Mouse (Mus musculus) cerebral cortex, adult 2 months (tissue): ENCODE data around the gene Bex1.

ENCODE experiments used
- WGBS: fragments of 180-500 bp; shearing (Covaris S2); methylation state at CpG from one replicate; pipeline ENCODE4 v1.1.7; 2018; 5-methylcytosine and 5-hydroxymethylcytosine counted together

Bex1 gene

DNA sequence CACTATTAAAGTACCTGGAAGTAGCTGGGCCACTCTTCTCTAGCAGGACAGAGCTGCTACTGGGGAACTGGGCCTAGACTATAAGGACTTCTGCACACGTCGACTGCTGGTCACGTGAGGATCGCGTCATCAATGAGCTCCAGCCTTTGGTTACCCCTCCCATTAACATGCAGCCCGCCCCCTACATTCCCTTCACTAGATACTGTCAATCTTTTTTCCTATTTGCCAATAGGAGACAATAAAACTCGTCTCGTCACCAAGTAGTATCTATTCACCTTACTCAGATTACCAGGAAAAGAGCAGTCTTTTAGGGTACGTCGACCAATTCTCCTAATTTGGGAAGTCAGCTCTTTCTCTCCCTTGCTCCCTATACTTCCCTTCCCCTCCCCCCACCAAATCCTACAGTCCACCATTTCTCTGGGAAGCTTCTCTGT lies 43.2 kb downstream of the Bex1 start, which contains the start of gene Tceal8:
Gene Tceal8, minus strand, starts transcription at position 225 of the 434 bp plus-strand sequence.
- 6% methylated on average over 10 of the region's 10 CpGs for WGBS

DNA sequence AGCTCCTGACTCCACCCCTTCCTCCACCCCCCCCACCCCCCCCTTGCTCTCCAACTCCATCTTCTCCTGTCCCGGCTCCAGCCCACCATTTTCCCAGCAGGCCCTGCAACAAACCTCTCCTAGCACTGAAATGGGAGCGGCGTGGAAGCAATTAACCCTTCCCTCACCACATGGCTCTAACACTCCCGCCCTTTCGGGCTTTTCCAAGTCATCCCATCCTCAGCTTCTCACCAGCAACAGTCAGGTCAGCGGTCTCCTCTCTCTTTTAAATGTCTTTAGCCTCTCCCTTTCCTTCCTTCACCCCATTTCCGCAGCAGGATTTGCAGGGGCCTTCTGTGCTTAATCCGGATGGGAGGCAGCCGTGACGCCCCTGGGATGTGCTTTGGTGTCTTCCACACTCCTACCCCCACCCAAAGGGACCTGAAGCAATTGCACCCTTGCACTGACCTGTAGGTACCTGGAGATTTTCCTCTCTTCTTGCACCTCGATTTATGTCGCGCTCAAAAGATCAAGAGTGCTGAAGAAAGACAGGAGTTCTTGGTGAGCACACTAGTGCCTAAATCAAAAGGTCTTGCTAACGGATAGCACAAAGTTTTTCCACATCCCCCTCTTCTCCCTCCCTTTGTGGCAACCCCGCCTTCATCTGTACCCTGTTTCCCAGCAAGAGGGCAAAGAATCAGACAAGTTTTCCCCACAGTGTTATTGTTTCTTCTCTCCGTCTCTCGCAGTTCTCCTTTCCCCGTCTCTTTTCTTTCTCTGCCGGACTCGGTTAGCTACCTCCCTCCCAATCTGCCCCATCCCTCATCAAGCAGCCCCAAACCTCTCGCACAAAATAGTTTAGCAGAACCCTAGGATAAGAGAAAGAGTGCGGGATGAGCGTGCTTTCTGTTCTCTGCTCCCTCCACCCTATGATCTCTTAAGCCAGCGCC lies 43.9 kb downstream of the Bex1 start:
- 5% methylated on average over 24 of the region's 24 CpGs for WGBS

DNA sequence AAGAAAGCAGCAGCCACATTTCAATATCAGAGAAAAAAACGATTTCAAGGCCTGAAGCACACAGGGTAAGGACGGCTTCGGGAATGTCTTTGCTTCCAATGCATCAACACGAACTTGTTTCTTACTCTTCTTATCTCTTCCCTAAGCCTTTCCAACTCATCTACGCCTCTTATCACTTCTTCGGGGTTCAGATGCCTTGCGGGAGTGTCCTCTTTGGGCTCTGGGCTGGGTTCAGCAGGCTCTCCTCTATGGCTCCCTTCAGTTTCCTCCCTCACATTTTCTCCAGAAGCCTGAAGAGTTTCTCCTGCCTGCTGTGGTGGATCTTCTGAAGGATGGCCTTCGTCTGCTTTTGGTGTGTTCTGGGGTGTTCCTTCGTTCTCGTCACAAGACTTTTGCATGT lies 44.7 kb downstream of the Bex1 start:
- 56% methylated on average over 10 of the region's 10 CpGs for WGBS
